Mouse (Mus musculus) hindbrain, postnatal 0 days (tissue): ENCODE measurements around the gene Kcnab3. TPM values are rescaled to one million over a fixed set of nuclear protein-coding genes. Genes with fewer than 3 reads are reported as not detected.

Experiments used
- ATAC-seq: fragments of 200-750 bp; cut with Nextera tagmentation; 2 replicates; pipeline ENCODE4 v1.8.0; 2017; ENCODE audit warnings: mild to moderate bottlenecking, moderate TSS enrichment, moderate library complexity
- DNase-seq: peaks from one replicate; pipeline ENCODE4 v3.0.0-alpha.2; 2015; ENCODE audit warnings: low spot score
- H3K27ac ChIP-seq: fragments of 300-500 bp; sonication (generic); 2 replicates; pipeline ENCODE4 v1.5.1; 2014; ENCODE audit warnings: mild to moderate bottlenecking
- H3K27me3 ChIP-seq: fragments of 300-500 bp; sonication (generic); 2 replicates; pipeline ENCODE4 v1.6.1; 2014; ENCODE audit warnings: low read length, mixed read lengths; ENCODE audit not compliant: insufficient read depth
- H3K36me3 ChIP-seq: fragments of 300-500 bp; sonication (generic); 2 replicates; pipeline ENCODE4 v1.6.1; 2014; ENCODE audit warnings: low read length, mixed read lengths; ENCODE audit not compliant: insufficient read depth
- H3K4me1 ChIP-seq: fragments of 300-500 bp; sonication (generic); 2 replicates; pipeline ENCODE4 v1.6.1; 2014; ENCODE audit warnings: antibody characterized with exemption, low read length, mixed read lengths; ENCODE audit not compliant: insufficient read depth
- H3K4me2 ChIP-seq: fragments of 300-500 bp; sonication (generic); 2 replicates; pipeline ENCODE4 v1.6.1; 2014; ENCODE audit warnings: low read depth, mild to moderate bottlenecking, low read length, moderate library complexity, mixed read lengths
- H3K4me3 ChIP-seq: fragments of 300-500 bp; sonication (generic); 2 replicates; pipeline ENCODE4 v1.5.1; 2014; ENCODE audit warnings: low read length
- H3K9ac ChIP-seq: fragments of 300-500 bp; sonication (generic); replicated peaks from 2 replicates; pipeline ENCODE4 v1.6.1; 2014; ENCODE audit warnings: mild to moderate bottlenecking, low read length, moderate library complexity, mixed read lengths
- H3K9me3 ChIP-seq: fragments of 300-500 bp; sonication (generic); 2 replicates; pipeline ENCODE4 v1.6.1; 2016; ENCODE audit warnings: low read length, mixed read lengths
- CTCF ChIP-seq: IDR thresholded peaks from 2 replicates; pipeline ENCODE4 v1.5.1; 2016; ENCODE audit warnings: antibody characterized with exemption, control low read depth, low read depth
- WGBS: fragments of 180-500 bp; shearing (Covaris S2); extraction: QIAGEN DNeasy Blood & Tissue Kit; methylation state at CpG from one replicate; pipeline ENCODE4 v1.1.7; 2014; 5-methylcytosine and 5-hydroxymethylcytosine counted together
- polyA plus RNA-seq: library from polyadenylated mRNA; unstranded; fragments of >200 nt; fragmentation: Nextera tagmentation; extraction: Ambion mirVana; gene quantifications from 2 replicates; pipeline ENCODE4 v1.2.1, GENCODE M21; 2015
- total RNA-seq: library from RNA; depleted of rRNA; stranded (reverse); fragments of >200 nt; gene quantifications from 2 replicates; pipeline ENCODE4 v1.2.3, GENCODE M21; 2014

Gene Kcnab3
- total and polyA plus RNA-seq, 2 experiments from 2014 or later, result 6.6 to 7.8 TPM

DNA sequence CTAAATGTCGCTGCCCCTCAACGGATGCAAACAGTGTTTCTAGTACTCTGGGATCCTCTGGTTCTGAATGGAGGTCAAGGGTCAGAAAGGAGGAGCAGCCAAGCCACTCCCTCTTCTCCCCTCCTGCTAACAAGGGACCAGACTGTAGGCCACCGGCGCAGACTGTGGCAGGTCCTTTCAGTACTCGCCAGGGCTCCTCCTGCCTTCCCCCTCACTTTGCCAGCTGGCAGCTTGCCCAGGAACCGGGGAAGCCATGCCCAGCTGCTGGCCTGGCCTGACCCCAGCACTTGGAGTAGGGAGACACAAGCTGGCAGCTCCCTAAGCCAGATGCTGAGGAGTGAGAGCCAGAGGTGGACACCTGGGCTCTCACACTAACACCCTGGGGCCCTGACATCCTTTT lies 38.9 kb downstream of the Kcnab3 start:
- Histone ChIP-seq H3K4me3 (0 out of 2 replicates have a peak overlapping the region, but pooled peaks have one; percentile 2), H3K36me3 (peaks cover 20% of the 10 kb centered on the region), H3K9ac (no peak overlapping the region), H3K27me3 (no peaks in the 10 kb centered on the region), H3K4me1 (peaks cover 21% of the 10 kb centered on the region), H3K27ac (peak overlapping the region; percentile 88), H3K9me3 (no peaks in the 10 kb centered on the region), H3K4me2 (peak overlapping the region; percentile 93)
- TF ChIP-seq CTCF, result 0 out of 2 replicates have a peak, but pooled peaks have one; percentile 8
- 3% methylated on average over 6 of the region's 6 CpGs for WGBS
- ATAC-seq (peak; percentile 76), DNase-seq (peak; percentile 94)

GRCm38 (mm10) chr11:69365722-69366121 lies 39.7 kb downstream of the Kcnab3 start:
- Histone ChIP-seq H3K27me3 (no peaks in the 10 kb centered on the region), H3K9ac (peak overlapping the region; percentile 35), H3K4me1 (peaks cover 23% of the 10 kb centered on the region), H3K36me3 (peaks cover 13% of the 10 kb centered on the region; the same call in 1 of the 2 replicates), H3K27ac (peak overlapping the region; percentile 88), H3K4me2 (peak overlapping the region; percentile 93), H3K9me3 (no peaks in the 10 kb centered on the region), H3K4me3 (peak overlapping the region; percentile 79)
- 22% methylated on average over 6 of the region's 6 CpGs for WGBS
- TF ChIP-seq CTCF, result no peak
- ATAC-seq (no peak), DNase-seq (no peak)

GRCm38 (mm10) chr11:69366157-69366854 lies 40.2 kb downstream of the Kcnab3 start:
- DNase-seq (peak; percentile 97), ATAC-seq (peak; percentile 81)
- peak; percentile 31 for TF ChIP-seq CTCF
- H3K27me3 ChIP-seq, result no peaks in the 10 kb centered on the region
- peaks cover 7% of the 10 kb centered on the region; the same call in 1 of the 2 replicates for H3K36me3 ChIP-seq
- H3K4me3 ChIP-seq, result peak overlapping the region; percentile 79
- peak overlapping the region; percentile 99 for H3K9ac ChIP-seq
- peaks cover 28% of the 10 kb centered on the region for H3K4me1 ChIP-seq
- 1% methylated on average over 26 of the region's 26 CpGs for WGBS
- H3K9me3 ChIP-seq, result no peaks in the 10 kb centered on the region
- peak overlapping the region; percentile 93 for H3K4me2 ChIP-seq
- H3K27ac ChIP-seq, result peak overlapping the region; percentile 88

- no peak for ATAC-seq
- no peak for TF ChIP-seq CTCF
- Histone ChIP-seq H3K27me3 (no peaks in the 10 kb centered on the region), H3K4me1 (peaks cover 29% of the 10 kb centered on the region), H3K27ac (peak overlapping the region; percentile 88), H3K36me3 (peaks cover 3% of the 10 kb centered on the region; the same call in 1 of the 2 replicates), H3K4me2 (peak overlapping the region; percentile 93), H3K4me3 (peak overlapping the region; percentile 79), H3K9me3 (no peaks in the 10 kb centered on the region), H3K9ac (peak overlapping the region; percentile 99)
- under 1% methylated on average over 22 of the region's 22 CpGs for WGBS
- DNase-seq, result no peak
Observed at GRCm38 (mm10) chr11:69366855-69367615, 41.0 kb downstream of the Kcnab3 start.

DNA sequence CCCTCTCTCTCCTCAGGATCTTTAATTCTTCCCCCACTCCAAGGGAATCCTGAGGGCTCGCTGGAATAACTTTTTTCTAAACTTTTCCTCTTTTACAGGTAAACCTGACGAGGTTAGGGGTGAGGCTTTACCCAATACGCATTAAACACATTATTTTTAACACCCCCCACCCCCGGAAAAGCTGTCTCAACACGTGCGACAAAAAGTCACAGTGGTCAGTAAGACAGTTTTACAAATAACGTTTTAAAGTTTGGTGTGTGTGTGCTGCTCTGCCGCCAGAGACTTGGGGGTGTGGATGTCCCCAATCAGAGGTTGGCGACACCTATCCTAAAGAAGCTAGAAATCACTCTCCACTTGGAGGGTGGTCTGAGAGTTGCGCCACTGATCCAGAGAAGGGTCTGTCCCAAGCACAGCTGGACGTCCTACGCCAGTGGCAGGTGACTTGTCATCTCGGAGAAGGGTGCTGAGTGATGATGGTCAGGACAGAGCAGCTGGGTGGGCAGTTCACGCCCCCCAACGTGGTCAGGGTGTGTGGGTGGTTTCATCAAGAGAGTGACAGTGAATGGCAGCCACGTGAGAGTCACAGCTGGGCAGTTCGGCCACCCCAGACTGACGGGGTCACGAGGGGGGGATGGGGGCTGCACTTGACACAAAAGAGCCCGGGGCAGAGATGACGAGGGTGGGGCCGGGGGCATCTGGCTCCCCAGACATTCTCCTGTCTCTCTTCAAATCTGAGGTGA lies 41.7 kb downstream of the Kcnab3 start:
- Histone ChIP-seq H3K36me3 (peaks cover 3% of the 10 kb centered on the region; the same call in 1 of the 2 replicates), H3K4me1 (peaks cover 29% of the 10 kb centered on the region), H3K27me3 (no peaks in the 10 kb centered on the region), H3K4me2 (peak overlapping the region; percentile 93), H3K9me3 (no peaks in the 10 kb centered on the region), H3K4me3 (peak overlapping the region; percentile 79), H3K9ac (peak overlapping the region; percentile 99), H3K27ac (peak overlapping the region; percentile 98)
- WGBS, result under 1% methylated on average over 22 of the region's 22 CpGs
- ATAC-seq (peak; percentile 10; the same call in 1 of the 2 replicates), DNase-seq (peak; percentile 20)
- TF ChIP-seq CTCF, result no peak
